Mouse (Mus musculus): ENCODE data around the gene Slc25a19.
"Not testable (repeated sequence)": the region's sequence is repeated elsewhere in the genome, so short reads cannot be mapped to it uniquely, and the experiment has no call there.

DNA sequence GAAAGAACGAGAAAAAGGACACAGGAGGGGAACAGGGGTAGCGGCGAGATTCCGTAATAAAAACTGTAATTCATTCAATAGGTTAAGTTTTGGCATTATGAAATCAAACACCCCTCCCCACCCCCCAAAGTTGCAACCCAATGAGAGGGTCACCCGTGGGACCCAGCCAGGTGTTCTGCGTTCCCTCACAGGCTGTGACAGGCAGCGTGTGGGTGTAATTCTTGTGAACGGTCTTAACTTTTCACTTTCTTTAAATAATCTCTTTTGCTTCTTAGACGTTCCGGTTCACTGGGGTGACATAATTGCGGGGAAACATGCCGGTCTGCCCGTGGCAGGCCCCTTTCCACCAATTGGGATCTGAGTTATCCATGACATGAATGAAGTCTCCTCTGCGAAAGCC, 17.4 kb upstream of the Slc25a19 start:
- not testable (repeated sequence) for TF ChIP-seq CTCF (IDR thresholded peaks at IDR 0.05; ENCODE audit: borderline replicate concordance, control insufficient read depth, extremely low read depth, insufficient read depth, low read length, poor library complexity); POLR2A (IDR thresholded peaks at IDR 0.05; ENCODE audit: control insufficient read depth, extremely low read depth, insufficient read depth, low read length, poor library complexity)
